25 mouse cellular contexts compared by ENCODE assay signal in the genomic region with DNA sequence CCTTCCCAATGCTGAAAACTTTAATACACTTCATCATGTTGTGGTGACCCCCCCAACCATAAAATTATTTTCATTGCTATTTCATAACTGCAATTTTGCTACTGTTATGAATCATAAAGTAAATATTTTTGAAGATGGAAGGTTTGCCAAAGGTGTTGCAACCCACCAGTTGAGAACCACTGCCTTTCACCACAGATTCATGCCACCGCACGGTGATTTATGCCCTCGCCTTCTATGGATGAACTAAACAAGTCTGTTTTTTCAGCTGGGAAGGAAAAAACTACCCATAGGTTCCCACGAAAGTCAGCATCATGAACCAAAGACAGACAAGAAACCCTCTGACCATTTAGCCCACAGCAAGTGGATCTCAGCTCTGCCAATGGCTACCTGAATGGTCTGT. TPM values are rescaled to one million over a fixed set of nuclear protein-coding genes. Genes with fewer than 3 reads are reported as not detected.
DNase-seq lines count a peak whose midpoint lies in the region; ATAC-seq and TF ChIP-seq lines count a peak whose summit lies in the region.
"Had no signal": no experiment of that assay in that cellular context is flagged by ENCODE, and none has a peak within 500 bp of the region (broad histone marks: within the 10 kb centered on the region; RNA-seq: fewer than 3 reads in every experiment).

No protein-coding gene starts in this region.

- H3K27me3 ChIP-seq in kidney, embryonic 15.5 days, result no peaks in the 10 kb centered on the region
- no peaks in the 10 kb centered on the region for H3K27me3 ChIP-seq in lung, embryonic 15.5 days
- H3K27me3 ChIP-seq: embryonic facial prominence, embryonic 13.5 days; liver, embryonic 15.5 days; Patski; stomach, embryonic 15.5 days had no signal

- no peak for DNase-seq in kidney, adult 8-10 months
- no peak for DNase-seq in lung, postnatal 4 days
- DNase-seq in 3T3-L1 (ENCODE audit: low read depth, low spot score), result peak; percentile 85
- no peak for DNase-seq in T-cell, adult 2 months (ENCODE audit: low spot score)
- DNase-seq in testis, postnatal 10 days (ENCODE audit: low spot score), result no peak
- DNase-seq: adrenal gland, postnatal 25 days; cerebellum, adult 11 months; cerebellum, postnatal 10 days; gastrocnemius, postnatal 14 days; midbrain, embryonic 14.5 days had no signal

- peak overlapping the region; percentile 11 for H3K27ac ChIP-seq in kidney, embryonic 15.5 days
- peak overlapping the region; percentile 43; the same call in 1 of the 2 replicates for H3K27ac ChIP-seq in lung, embryonic 15.5 days
- peak overlapping the region; percentile 26 for H3K27ac ChIP-seq in cortical plate, adult 2 months (ENCODE audit: insufficient read depth, low read length)
- H3K27ac ChIP-seq: embryonic facial prominence, embryonic 13.5 days; hindbrain, postnatal 0 days; stomach, embryonic 15.5 days had no signal

- no peak overlapping the region for H3K4me3 ChIP-seq in kidney, embryonic 15.5 days (replicated peaks)
- no peak overlapping the region for H3K4me3 ChIP-seq in lung, embryonic 15.5 days
- H3K4me3 ChIP-seq in cortical plate, adult 2 months (ENCODE audit: insufficient read depth, low read length), result no peak overlapping the region
- H3K4me3 ChIP-seq: embryonic facial prominence, embryonic 13.5 days; liver, embryonic 15.5 days; megakaryocyte, embryonic 14.5 days; stomach, embryonic 15.5 days had no signal

- H3K4me1 ChIP-seq in kidney, embryonic 15.5 days, result peaks cover 26% of the 10 kb centered on the region
- peaks cover 31% of the 10 kb centered on the region for H3K4me1 ChIP-seq in lung, embryonic 15.5 days
- H3K4me1 ChIP-seq in cortical plate, adult 2 months (ENCODE audit: control insufficient read depth, insufficient read depth, low read length), result peaks cover 12% of the 10 kb centered on the region

- 71% methylated on average over 4 of the region's 4 CpGs for WGBS in kidney, embryonic 15.5 days
- 82% methylated on average over 4 of the region's 4 CpGs for WGBS in lung, embryonic 15.5 days

- H3K36me3 ChIP-seq in kidney, embryonic 15.5 days, result no peaks in the 10 kb centered on the region
- H3K36me3 ChIP-seq in lung, embryonic 15.5 days, result no peaks in the 10 kb centered on the region
- H3K36me3 ChIP-seq: embryonic facial prominence, embryonic 13.5 days; liver, embryonic 15.5 days; stomach, embryonic 15.5 days had no signal

- no peak for ATAC-seq in kidney, embryonic 15.5 days (replicated peaks; ENCODE audit: low FRiP score)
- no peak for ATAC-seq in lung, embryonic 15.5 days (ENCODE audit: borderline replicate concordance, extremely low read depth, low FRiP score, low TSS enrichment)
- ATAC-seq: activated CD4-positive, CD25-positive, alpha-beta regulatory T cell, adult 4 months; hindbrain, postnatal 0 days; intestine, postnatal 0 days; Patski had no signal

- no peaks in the 10 kb centered on the region for H3K9me3 ChIP-seq in kidney, embryonic 15.5 days (replicated peaks)
- no peaks in the 10 kb centered on the region for H3K9me3 ChIP-seq in lung, embryonic 15.5 days
- H3K9me3 ChIP-seq: embryonic facial prominence, embryonic 13.5 days; liver, embryonic 15.5 days; stomach, embryonic 15.5 days had no signal

- TF ChIP-seq POLR2A in cortical plate, adult 2 months (IDR thresholded peaks at IDR 0.05; ENCODE audit: extremely low read depth, insufficient read depth, low read length), result no peak

- TF ChIP-seq CTCF in cortical plate, adult 2 months (IDR thresholded peaks at IDR 0.05; ENCODE audit: extremely low read depth, insufficient read depth, low read length), result no peak

- no peak overlapping the region for H3K4me2 ChIP-seq in kidney, embryonic 15.5 days
- H3K4me2 ChIP-seq in lung, embryonic 15.5 days, result no peak overlapping the region
- H3K4me2 ChIP-seq: embryonic facial prominence, embryonic 13.5 days; stomach, embryonic 15.5 days had no signal

- H3K9ac ChIP-seq in kidney, embryonic 15.5 days, result no peak overlapping the region
- H3K9ac ChIP-seq in lung, embryonic 15.5 days, result no peak overlapping the region
- H3K9ac ChIP-seq: embryonic facial prominence, embryonic 13.5 days; liver, embryonic 15.5 days; stomach, embryonic 15.5 days had no signal

RNA-seq across cellular contexts. Expression of a gene that starts 24.2 kb away (rescaled TPM):
- 0.04 and 0.05 TPM in 2 replicates for polyA plus RNA-seq in kidney, embryonic 15.5 days (2015; fragmentation: Nextera tagmentation; extraction: Ambion mirVana)
- 0.05 TPM in 1 of 2 replicates, not detected in the other for polyA plus RNA-seq in lung, embryonic 15.5 days (2015; fragmentation: Nextera tagmentation; extraction: Ambion mirVana)
- polyA plus RNA-seq in cortical plate, adult 2 months (2012; rRNA removed), result 3.9 and 5.3 TPM in 2 replicates
- polyA plus RNA-seq: activated CD4-positive, CD25-positive, alpha-beta regulatory T cell, adult 4 months; heart, embryonic 16.5 days; liver, embryonic 15.5 days had no signal

RNA-seq across cellular contexts. Expression of a gene that starts 34.9 kb away (rescaled TPM):
- polyA plus RNA-seq in kidney, embryonic 15.5 days (2015; fragmentation: Nextera tagmentation; extraction: Ambion mirVana), result 50.3 and 51.2 TPM in 2 replicates
- 81.8 and 83.7 TPM in 2 replicates for polyA plus RNA-seq in lung, embryonic 15.5 days (2015; fragmentation: Nextera tagmentation; extraction: Ambion mirVana)
- polyA plus RNA-seq in cortical plate, adult 2 months (2012; rRNA removed), result 33.8 and 45.5 TPM in 2 replicates

RNA-seq across cellular contexts. Expression of a gene that starts 36.3 kb away (rescaled TPM):
- polyA plus RNA-seq in kidney, embryonic 15.5 days (2015; fragmentation: Nextera tagmentation; extraction: Ambion mirVana), result not detected in 2 replicates
- 0.15 TPM in 1 of 2 replicates, not detected in the other for polyA plus RNA-seq in lung, embryonic 15.5 days (2015; fragmentation: Nextera tagmentation; extraction: Ambion mirVana)
- 0.09 TPM in 1 of 2 replicates, not detected in the other for polyA plus RNA-seq in cortical plate, adult 2 months (2012; rRNA removed)
- polyA plus RNA-seq: activated CD4-positive, CD25-positive, alpha-beta regulatory T cell, adult 4 months; embryonic facial prominence, embryonic 13.5 days; heart, embryonic 16.5 days; intestine, postnatal 0 days; limb, embryonic 14.5 days; neural tube, embryonic 14.5 days; Patski; spleen, adult 2 months; stomach, embryonic 15.5 days had no signal
